Mouse (Mus musculus) layer of hippocampus, postnatal 25 days (tissue): ENCODE data around the gene Mon1b. TPM values are rescaled to one million over a fixed set of nuclear protein-coding genes. Genes with fewer than 3 reads are reported as not detected.

Source experiments
- DNase-seq, 2 experiments: peaks; one replicate each; pipeline ENCODE4 v3.0.0; 2022; ENCODE audit warnings: mixed read lengths in 2 of 2, low spot score in 1 of 2; ENCODE audit errors: extremely low spot score in 1 of 2
- total RNA-seq, 2 experiments: library from RNA; stranded (reverse); gene quantifications; 2 replicates each; pipeline ENCODE4 v1.2.3; 2021

Mon1b gene
- total RNA-seq, 2 experiments from 2014 or later, result 25.8 to 26.1 TPM

GRCm38 (mm10) chr8:113672599-113673255, 37.3 kb downstream of the Mon1b start:
- no peak for DNase-seq

DNA sequence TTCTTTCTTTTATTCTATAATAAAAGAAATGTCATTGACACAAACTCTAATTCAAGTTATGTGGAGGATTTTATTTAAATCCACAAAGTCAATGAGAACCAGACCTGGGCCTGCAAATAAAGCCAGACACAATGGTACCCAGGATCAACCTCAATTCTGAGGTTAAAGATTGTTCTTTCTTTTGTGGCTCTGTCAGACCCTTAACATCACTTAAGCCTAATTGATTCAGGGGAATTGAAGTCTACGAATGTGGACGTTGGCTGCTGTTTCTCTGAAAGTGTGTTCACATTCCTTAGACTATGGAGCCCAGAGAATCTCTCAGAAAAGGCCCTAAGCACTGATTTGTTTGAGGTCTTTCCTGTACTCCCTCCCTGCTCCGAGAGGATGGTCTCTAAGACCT, 37.9 kb downstream of the Mon1b start:
- DNase-seq, result no peak

DNA sequence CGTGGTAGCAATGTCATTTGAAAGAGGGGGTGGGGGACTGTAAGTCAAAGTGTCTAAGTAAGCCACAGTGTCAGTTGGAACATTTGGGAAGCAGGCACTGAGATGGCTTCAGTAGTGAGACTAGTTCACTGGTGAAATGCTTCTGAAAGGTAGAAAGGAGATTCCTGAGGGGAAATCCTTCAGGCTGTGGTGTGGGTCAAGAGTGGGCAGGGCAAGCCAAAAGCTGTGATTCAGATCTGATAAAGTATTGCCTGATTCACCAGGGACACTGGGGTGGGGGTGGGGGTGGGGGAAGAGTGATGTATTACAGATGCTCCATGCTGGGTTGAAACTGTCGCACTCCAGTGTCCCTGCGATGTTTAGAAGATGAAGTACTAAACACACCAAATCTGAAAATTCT, 39.2 kb downstream of the Mon1b start:
- DNase-seq, result no peak

DNA sequence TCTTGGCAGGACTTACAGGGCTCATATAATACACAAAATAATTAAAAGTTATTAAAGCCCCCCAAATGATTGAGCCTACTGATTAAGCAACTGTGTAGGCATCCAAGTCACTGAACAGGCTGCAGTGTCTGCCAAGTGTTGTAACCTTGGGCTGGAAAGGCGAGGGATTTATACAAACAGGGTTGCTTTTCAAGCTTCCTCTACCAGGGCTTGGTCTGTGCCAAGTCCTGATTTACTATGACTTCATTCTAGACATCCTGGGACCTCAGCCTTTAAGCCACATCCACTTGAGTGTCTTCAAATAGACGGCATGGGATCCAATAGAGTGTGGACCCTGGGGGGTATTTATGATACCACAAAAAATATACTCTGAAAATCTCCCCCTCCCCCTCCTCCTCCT, 39.9 kb downstream of the Mon1b start:
- DNase-seq, result no peak

DNA sequence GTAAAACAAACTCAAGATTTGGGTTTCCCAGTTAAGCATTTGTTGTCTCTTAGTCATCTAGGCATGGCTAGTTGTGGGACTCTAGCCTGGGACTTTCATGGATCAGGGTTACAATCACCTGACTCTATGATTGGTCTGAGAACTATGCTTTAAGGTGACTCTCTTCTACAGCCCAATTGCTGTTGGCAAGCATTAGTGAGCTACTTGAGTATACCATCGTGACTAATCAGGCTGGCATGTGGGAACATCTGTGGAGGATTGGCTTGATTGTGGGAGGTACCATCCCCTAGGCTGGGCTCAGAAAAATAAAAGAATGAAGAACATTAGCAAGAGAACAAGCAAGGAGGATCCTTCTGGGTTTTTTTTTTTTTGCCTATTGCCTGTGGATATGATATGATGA, 41.4 kb downstream of the Mon1b start:
- no peak for DNase-seq

DNA sequence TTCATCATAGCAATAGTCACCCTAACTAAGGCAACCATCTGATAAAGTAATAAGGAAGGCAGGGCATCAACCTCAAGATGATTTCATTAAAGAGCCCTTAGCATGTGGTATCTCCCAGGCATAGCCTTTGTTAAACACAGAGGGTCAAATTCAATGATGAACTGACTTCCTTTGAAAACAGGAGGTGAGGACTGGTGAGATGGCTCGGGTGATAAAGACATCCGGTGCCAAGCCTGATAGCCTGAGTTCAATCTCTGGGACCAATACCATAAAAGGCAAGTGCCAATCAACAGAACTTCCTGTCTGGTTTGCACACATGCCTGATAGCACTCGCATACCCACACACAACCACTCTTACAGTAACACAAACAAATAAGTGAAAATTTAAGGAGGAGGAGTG, 44.0 kb downstream of the Mon1b start:
- DNase-seq, result no peak

DNA sequence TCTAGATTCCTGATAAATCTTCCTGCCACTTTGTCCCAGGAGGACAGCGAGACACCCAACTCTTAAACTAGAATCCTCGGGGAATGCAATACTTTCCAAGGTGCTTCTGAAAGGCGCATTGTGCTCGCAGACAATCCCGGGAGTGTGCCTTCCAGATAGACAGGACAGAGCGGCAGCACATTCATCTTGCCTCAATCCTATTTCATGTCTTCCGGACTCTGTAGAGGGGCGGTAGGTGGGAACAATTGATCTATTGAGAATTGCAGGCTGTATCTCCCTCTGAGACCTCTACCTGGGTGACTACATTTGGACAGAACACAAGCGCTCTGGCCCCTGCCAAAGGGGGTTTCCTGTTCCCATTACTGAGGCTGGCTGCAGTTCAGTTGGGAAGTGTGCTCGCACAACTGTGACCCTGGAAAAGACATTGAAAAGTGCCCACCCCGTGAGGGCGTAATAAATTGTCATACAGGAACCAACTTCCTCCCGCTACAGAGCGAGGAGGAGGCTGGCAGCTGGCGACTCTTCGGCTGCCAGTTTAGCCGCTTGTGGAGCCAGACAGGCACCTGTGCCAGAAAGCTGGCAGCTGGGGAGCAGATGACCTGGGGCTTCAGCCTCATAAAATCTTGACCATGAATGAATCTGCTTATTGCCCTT, 52.6 kb downstream of the Mon1b start:
- DNase-seq, result no peak

- DNase-seq, result no peak
Measured at GRCm38 (mm10) chr8:113688543-113688915, 53.1 kb downstream of the Mon1b start.

DNA sequence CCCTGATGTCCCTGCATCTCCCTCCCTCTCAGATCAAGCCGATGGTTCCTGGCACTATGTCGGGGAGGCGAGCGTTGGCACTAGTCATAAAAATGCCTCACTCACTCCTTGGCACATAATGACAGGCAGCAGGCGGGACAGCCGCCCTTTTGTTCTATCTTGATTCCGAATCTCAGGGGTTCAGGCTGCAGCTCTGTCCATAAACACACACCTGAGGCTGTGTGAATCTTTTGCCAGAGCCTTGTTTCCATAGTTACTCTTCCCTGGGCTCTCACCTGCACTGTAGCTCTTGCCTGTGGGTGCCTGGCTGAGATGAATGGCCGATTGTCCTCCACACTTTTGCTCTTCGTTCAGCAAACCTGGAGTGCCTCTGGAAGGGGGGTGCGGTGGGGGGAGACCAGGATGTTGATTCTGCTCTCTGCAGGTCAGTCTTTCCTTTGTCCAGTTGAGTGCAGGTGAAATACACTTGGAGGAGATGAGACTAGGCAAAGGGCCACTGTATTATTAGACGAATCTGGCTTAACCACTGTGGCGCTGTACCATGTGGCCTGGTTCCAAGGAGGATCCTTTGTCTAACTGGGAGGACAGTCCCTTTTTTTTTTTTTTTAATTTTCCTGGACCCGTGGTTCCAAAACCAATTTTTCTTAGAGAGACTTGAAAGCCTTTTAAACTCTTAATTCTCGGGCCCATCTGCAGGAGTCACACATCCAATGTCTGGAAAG, 56.4 kb downstream of the Mon1b start:
- DNase-seq, result no peak

Other genes starting within 250 kb of the Mon1b start
- under 1 TPM in 1 of 2 experiments, not detected in 1; 0.37 TPM for gene Syce1l, start 7.6 kb downstream of the Mon1b start, total RNA-seq
- 1 to 10 TPM; 2.5 to 3.0 TPM for gene Adamts18, start 213.2 kb downstream of the Mon1b start, total RNA-seq